Mouse (Mus musculus) right cerebral cortex, postnatal 4 days (tissue): ENCODE results near the gene Sema5a.
A peak's percentile ranks its signal among the peaks of the same experiment; 100 is the strongest.

Experiments used
- DNase-seq: peaks from one replicate; pipeline ENCODE4 v3.0.0-alpha.2; 2022

Gene Sema5a

DNA sequence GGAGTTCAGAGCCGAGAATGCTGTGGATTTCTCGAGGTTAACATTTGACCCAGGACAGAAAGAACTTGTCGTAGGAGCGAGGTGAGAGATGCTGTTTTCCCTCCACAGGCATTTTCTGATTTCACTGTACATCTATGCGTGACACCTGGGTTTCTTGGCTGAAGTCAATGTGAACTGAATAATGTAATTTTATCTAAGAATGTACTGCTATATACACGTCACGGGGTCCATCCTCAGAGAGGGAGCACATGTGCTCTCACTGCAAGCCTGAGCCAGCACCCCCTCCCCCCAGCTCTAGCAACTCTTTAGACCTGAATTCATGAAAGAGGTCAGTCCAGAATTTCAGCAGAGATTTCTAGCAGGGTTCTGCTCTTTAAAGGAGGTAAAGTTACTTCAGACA, 215.6 kb downstream of the Sema5a start:
- no peak for DNase-seq

DNA sequence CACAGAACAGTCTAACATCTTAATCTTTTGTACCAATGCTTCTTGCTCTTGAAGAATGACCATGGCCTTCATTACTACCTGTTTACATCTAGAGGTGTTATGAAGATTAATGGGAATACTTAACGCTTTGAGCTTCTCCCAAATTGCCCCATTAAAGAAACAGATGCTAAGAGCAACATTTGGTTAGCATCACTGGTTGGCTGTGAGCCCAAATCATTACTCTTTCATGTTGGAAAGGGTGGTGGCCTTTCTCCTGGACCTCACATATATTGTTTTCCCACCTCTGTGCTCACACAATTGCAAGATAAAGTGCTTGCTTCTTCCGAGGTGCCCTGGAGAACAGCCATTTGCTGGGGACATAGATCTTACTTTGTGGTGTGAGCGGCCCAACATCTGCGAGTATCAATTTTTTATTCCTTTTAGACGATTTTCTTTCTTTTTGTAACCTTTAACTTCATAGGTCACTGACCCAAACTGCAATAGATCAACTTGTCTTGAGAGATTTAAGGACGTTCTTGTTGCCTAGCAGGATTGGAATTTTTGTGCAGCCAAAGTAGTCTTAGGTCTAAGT, 227.0 kb downstream of the Sema5a start:
- DNase-seq = no peak

DNA sequence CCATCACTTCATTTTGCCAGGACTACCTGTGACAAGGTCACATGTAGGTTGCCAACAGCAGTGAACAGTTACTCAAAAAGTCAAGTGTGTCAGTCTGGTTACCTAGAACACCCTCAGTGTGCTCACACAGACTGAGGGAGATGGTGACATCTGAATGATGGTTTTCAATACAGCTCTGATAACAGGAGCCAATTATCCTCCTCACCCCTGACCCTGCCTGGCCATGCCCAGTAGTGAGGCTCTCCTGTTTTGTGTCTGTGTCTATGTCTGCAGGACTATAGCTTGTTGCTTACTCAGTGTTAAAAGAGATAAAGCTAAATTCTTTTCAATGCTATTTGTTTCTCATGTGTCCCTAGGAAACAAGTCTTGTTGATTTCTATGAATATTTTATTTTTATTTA, 236.1 kb downstream of the Sema5a start:
- no peak for DNase-seq

GRCm38 (mm10) chr15:32485064-32485964, 240.7 kb downstream of the Sema5a start:
- DNase-seq = no peak

GRCm38 (mm10) chr15:32487968-32488367, 243.4 kb downstream of the Sema5a start:
- DNase-seq = no peak

GRCm38 (mm10) chr15:32494219-32494618, 249.6 kb downstream of the Sema5a start:
- peak; percentile 2 for DNase-seq

DNA sequence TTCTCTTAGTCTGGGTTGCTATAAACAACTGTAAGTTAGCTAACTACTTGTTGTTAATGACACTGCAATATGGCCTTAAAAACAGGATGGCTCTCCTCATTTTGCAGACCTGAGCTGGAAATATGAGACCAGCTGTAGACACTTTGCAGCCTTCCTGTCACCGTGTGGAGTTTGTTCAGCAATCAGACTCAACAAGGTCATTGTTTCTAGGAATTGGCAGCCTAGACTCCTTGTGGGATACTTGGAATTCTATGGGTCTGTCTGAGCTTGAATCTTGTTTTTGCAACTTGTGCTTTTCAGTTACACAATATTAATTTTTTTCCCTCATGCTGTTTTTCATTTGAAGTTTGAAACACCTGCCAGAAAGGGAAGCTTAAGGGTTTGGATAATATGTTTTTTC, 250.3 kb downstream of the Sema5a start:
- no peak for DNase-seq

- no peak for DNase-seq
These were observed 252.3 kb downstream of the Sema5a start for GRCm38 (mm10) chr15:32496880-32497279.

GRCm38 (mm10) chr15:32505941-32506340, 261.3 kb downstream of the Sema5a start:
- no peak for DNase-seq

DNA sequence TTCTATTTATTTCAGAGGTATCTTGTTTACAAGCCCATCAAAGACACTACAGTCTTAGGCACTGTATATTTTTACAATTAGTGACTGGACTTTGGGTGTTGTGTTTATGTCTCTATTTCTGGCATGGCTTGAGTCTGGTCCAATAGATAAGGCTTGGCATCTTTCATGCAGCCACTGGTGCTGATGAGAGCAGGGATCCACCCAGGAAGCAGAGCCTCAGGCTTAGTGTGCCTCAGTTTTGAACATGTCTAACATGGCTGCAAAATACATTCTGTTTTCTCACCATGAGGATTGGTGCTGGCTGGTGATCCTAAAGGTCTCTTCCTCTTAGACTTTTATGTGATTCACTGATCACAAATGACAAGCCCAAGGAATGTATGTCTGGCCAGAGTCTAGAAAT, 263.7 kb downstream of the Sema5a start:
- DNase-seq = no peak

DNA sequence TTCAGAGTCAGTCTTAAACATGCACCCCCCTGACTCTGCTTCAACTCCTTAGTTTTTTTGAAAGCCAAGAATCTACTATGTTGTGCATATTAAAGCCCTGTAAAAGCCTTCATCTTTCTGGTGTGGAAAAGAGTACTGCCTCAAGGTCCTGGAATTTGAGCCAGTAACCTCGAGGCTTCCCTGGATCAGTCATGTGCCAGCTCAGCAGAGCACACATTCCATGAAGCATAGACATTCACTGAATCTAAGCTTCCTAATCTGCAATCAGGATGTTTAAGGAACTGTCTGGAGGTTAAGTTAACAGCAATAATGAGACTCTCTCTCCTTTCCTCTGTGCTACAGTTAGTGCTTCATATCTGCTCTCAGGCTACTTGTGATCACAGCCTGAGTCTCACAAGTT, 270.3 kb downstream of the Sema5a start:
- DNase-seq = no peak

GRCm38 (mm10) chr15:32517954-32518353, 273.3 kb downstream of the Sema5a start:
- no peak for DNase-seq

GRCm38 (mm10) chr15:32532539-32532938, 287.9 kb downstream of the Sema5a start:
- DNase-seq = no peak

DNA sequence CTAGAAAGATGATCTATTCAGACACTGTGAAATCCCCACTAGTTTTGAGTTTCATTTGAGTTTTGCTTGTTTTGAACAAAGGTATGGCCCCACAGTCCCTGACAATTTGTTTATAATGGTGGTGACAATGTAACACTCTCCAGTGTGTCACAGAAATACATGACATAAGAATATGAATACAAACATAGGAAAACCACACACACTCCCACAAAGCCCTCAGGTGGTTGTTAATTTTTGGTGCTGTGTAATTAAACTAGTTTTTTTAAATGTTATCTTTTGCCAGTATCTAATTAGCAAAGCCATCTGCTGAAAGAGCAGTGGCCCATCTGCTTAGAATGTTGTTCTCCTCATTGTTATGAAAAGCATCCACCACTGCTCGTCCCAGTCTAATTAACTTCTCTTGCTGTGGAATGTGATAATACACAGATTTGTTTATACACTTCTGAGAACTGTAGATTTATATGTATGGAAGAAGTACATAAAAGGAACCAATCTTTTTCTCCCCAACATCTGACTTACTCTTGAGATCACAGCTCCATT, 289.0 kb downstream of the Sema5a start:
- no peak for DNase-seq

- DNase-seq = no peak
These were observed 292.3 kb downstream of the Sema5a start for GRCm38 (mm10) chr15:32536755-32537503.

GRCm38 (mm10) chr15:32537504-32537792, 292.8 kb downstream of the Sema5a start:
- no peak for DNase-seq

- DNase-seq = no peak
These were observed 293.5 kb downstream of the Sema5a start for GRCm38 (mm10) chr15:32538092-32538491.

- no peak for DNase-seq
These were observed 298.1 kb downstream of the Sema5a start for GRCm38 (mm10) chr15:32542746-32543145.

DNA sequence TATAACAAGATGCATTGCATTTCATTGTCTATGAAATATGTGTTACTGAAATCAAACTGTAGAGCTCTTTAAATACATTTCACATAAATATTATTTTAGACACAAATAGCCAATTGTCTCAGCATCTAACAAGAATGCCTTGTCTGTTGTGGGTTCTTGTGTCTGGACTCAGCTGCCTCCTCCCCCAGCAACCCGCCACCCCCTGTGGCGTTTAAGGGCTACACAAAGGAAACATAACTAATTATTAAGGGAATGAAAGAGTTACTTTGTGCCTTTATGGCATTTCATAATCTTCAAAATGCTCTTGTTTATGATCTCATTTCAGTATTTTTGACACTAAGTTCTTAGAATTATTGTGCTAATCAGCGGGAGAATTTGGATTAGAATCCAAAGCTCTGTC, 298.6 kb downstream of the Sema5a start:
- DNase-seq = no peak

DNA sequence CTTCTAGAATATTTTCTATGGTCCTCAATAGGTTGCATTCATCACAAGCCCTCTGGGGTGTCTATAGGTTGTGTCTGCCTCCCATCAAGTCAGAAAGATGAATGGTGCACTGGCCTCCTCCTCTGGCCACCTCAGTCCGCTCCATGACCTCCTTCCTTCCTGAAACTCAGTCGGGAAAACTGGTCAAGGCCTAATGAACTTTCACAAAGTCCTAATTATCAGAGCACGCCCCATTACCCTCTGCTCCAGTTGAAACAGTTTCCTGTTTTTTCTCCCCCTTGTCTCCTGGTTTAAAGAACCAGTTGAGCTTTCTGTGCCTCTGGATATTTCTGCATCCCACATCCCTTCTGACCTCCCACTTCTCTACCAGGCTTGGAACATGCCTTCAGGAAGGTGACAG, 300.8 kb downstream of the Sema5a start:
- DNase-seq = no peak

DNA sequence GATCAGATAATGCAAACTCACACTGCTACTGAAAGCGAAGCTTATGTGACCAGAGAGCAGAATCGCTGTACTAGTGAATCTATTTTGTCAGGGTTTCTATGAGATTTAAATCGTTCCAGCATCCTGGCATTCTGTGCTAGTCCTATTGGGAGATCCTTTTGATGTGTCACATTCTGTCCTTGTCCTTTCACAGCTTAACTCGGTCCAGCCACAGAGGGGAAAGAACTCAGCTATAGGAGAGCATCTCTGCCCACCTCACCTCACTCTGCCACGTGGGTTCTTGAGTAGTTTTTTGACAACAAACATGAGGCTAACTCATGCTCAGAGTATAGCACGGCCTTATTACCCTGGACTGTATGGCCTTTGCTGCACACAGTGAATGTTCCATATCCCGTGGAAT, 302.1 kb downstream of the Sema5a start:
- DNase-seq = no peak

GRCm38 (mm10) chr15:32558925-32559324, 314.3 kb downstream of the Sema5a start:
- no peak for DNase-seq

- DNase-seq = no peak
These were observed 318.0 kb downstream of the Sema5a start for GRCm38 (mm10) chr15:32562600-32562999.
